Mouse (Mus musculus) megakaryocyte progenitor cell, adult 5-6 weeks (primary cell): ENCODE results near the gene Gal. TPM values are rescaled to one million over a fixed set of nuclear protein-coding genes. Genes with fewer than 3 reads are reported as not detected.

Experiments used
- total RNA-seq, 2 experiments: library from RNA; stranded (forward) in 1 of 2; stranded (reverse) in 1 of 2; fragments of 157-497, 149-512 nt in 1 of 2; fragments of 200-1000 nt in 1 of 2; gene quantifications; 2 replicates each; pipeline versions ENCODE4 v1.2.3 to v1.2.4; 2015 to 2017

The Gal gene
- total RNA-seq, 2 experiments from 2014 or later: 0.22 TPM; not detected in 1

Other genes with a start within 250 kb of the Gal start
- gene Mrpl21, start 131.6 kb downstream of the Gal start, total RNA-seq (2015): 106 and 119 TPM in 2 replicates
- gene Mrpl21, start 131.6 kb downstream of the Gal start, total RNA-seq (2017): 88.8 and 102 TPM in 2 replicates
- 2.6 and 3.0 TPM in 2 replicates for gene Ighmbp2, start 131.5 kb downstream of the Gal start, total RNA-seq (2015)
- 7.2 and 8.1 TPM in 2 replicates for gene Ighmbp2, start 131.5 kb downstream of the Gal start, total RNA-seq (2017)
- 39.8 and 45.7 TPM in 2 replicates for gene Cpt1a, start 92.2 kb downstream of the Gal start, total RNA-seq (2015)
- 30.7 and 34.1 TPM in 2 replicates for gene Cpt1a, start 92.2 kb downstream of the Gal start, total RNA-seq (2017)
- gene Tesmin, start 25.7 kb downstream of the Gal start, total RNA-seq (2015): 1.5 and 1.7 TPM in 2 replicates
- 0.10 and 1.1 TPM in 2 replicates for gene Tesmin, start 25.7 kb downstream of the Gal start, total RNA-seq (2017)
- gene Ppp6r3, start 161.2 kb upstream of the Gal start, total RNA-seq (2015): 87.2 and 88.0 TPM in 2 replicates
- gene Ppp6r3, start 161.2 kb upstream of the Gal start, total RNA-seq (2017): 82.1 and 93.0 TPM in 2 replicates